Mouse (Mus musculus) liver, embryonic 11.5 days (tissue): Measurements from ENCODE around the gene BC024063. TPM values are rescaled to one million over a fixed set of nuclear protein-coding genes. Genes with fewer than 3 reads are reported as not detected.

Source experiments
- ATAC-seq: fragments of 200-750 bp; cut with Nextera tagmentation; replicated peaks from 2 replicates; pipeline ENCODE4 v1.8.0; 2017; ENCODE audit warnings: moderate number of reproducible peaks, mild to moderate bottlenecking, moderate TSS enrichment, moderate library complexity; ENCODE audit not compliant: low FRiP score
- DNase-seq: peaks from one replicate; pipeline ENCODE4 v3.0.0-alpha.2; 2017; ENCODE audit warnings: low spot score
- H3K27ac ChIP-seq: fragments of 300-500 bp; sonication (generic); 2 replicates; pipeline ENCODE4 v1.5.1; 2014; ENCODE audit warnings: mild to moderate bottlenecking, low read depth, low read length, control low read depth
- H3K27me3 ChIP-seq: fragments of 300-500 bp; sonication (generic); replicated peaks from 2 replicates; pipeline ENCODE4 v1.6.1; 2014; ENCODE audit warnings: low read length, mixed read lengths; ENCODE audit not compliant: control insufficient read depth, insufficient read depth
- H3K36me3 ChIP-seq: fragments of 300-500 bp; sonication (generic); 2 replicates; pipeline ENCODE4 v1.6.1; 2014; ENCODE audit warnings: mild to moderate bottlenecking, low read length, moderate library complexity, mixed read lengths; ENCODE audit not compliant: control insufficient read depth, insufficient read depth
- H3K4me1 ChIP-seq: fragments of 300-500 bp; sonication (generic); replicated peaks from 2 replicates; pipeline ENCODE4 v1.6.1; 2014; ENCODE audit warnings: low read length, mixed read lengths; ENCODE audit not compliant: control insufficient read depth, insufficient read depth
- H3K4me2 ChIP-seq: fragments of 300-500 bp; sonication (generic); 2 replicates; pipeline ENCODE4 v1.6.1; 2014; ENCODE audit warnings: mild to moderate bottlenecking, control low read depth, moderate library complexity
- H3K4me3 ChIP-seq: fragments of 300-500 bp; sonication (generic); 2 replicates; pipeline ENCODE4 v1.5.1; 2014; ENCODE audit warnings: low read depth, low read length, control low read depth
- H3K9ac ChIP-seq: fragments of 300-500 bp; sonication (generic); 2 replicates; pipeline ENCODE4 v1.6.1; 2014; ENCODE audit warnings: low read depth, low read length, control low read depth
- H3K9me3 ChIP-seq: fragments of 300-500 bp; sonication (generic); 2 replicates; pipeline ENCODE4 v1.6.1; 2016; ENCODE audit warnings: low read length, inconsistent platforms, mixed read lengths; ENCODE audit not compliant: control insufficient read depth
- WGBS: fragments of 180-500 bp; shearing (Covaris S2); extraction: QIAGEN DNeasy Blood & Tissue Kit; methylation state at CpG from one replicate; pipeline ENCODE4 v1.1.7; 2014; 5-methylcytosine and 5-hydroxymethylcytosine counted together
- polyA plus RNA-seq: library from polyadenylated mRNA; unstranded; fragments of >200 nt; fragmentation: Nextera tagmentation; extraction: Ambion mirVana; gene quantifications from 2 replicates; pipeline ENCODE4 v1.2.1, GENCODE M21; 2014

The BC024063 gene
- polyA plus RNA-seq, 1 experiment from 2014 or later = 3.0 TPM

- H3K36me3 ChIP-seq = peaks cover 22% of the 10 kb centered on the region; the same call in 1 of the 2 replicates
- ATAC-seq = no peak
- no peak overlapping the region for H3K9ac ChIP-seq
- no peak overlapping the region for H3K4me2 ChIP-seq
- DNase-seq = no peak
- no peaks in the 10 kb centered on the region for H3K4me1 ChIP-seq
- H3K9me3 ChIP-seq = peaks cover 22% of the 10 kb centered on the region
- H3K4me3 ChIP-seq = no peak overlapping the region
- WGBS = 91% methylated on average over 1 of the region's 1 CpGs
- no peaks in the 10 kb centered on the region for H3K27me3 ChIP-seq
- no peak overlapping the region for H3K27ac ChIP-seq
These were observed 62.1 kb downstream of the BC024063 start for GRCm38 (mm10) chr10:82145282-82145681.

GRCm38 (mm10) chr10:82147571-82147970 lies 64.4 kb downstream of the BC024063 start:
- Histone ChIP-seq H3K27ac (no peak overlapping the region), H3K9me3 (peaks cover 36% of the 10 kb centered on the region), H3K9ac (no peak overlapping the region), H3K4me3 (no peak overlapping the region), H3K4me1 (no peaks in the 10 kb centered on the region), H3K27me3 (no peaks in the 10 kb centered on the region), H3K4me2 (no peak overlapping the region), H3K36me3 (peaks cover 38% of the 10 kb centered on the region)
- no peak for ATAC-seq
- DNase-seq = no peak
- WGBS = 80% methylated on average over 4 of the region's 4 CpGs

Other genes with a start within 250 kb of the BC024063 start
- 5.1 and 6.1 TPM in 2 replicates for gene Gm32687, start 219.4 kb upstream of the BC024063 start, polyA plus RNA-seq
- gene Zfp781, start 152.9 kb upstream of the BC024063 start, polyA plus RNA-seq = 1.6 and 1.8 TPM in 2 replicates
- 7.9 and 8.9 TPM in 2 replicates for gene Zfp873, start 35.2 kb upstream of the BC024063 start, polyA plus RNA-seq
- gene AU041133, start 44.7 kb downstream of the BC024063 start, polyA plus RNA-seq = 3.6 and 4.1 TPM in 2 replicates
- 6.5 and 6.8 TPM in 2 replicates for gene Zfp938, start 157.9 kb downstream of the BC024063 start, polyA plus RNA-seq
- gene 4932415D10Rik, start 233.2 kb downstream of the BC024063 start, polyA plus RNA-seq = not detected in 2 replicates